Mouse (Mus musculus) E14TG2a.4 (cell line): ENCODE data around the gene Fntb.

Experiments used
- CTCF ChIP-seq: conservative IDR thresholded peaks from 2 replicates; pipeline ENCODE4 v1.5.1; 2014; ENCODE audit warnings: low read length
- POU5F1 ChIP-seq: IDR thresholded peaks from 2 replicates; pipeline ENCODE4 v1.6.1; 2014; ENCODE audit warnings: low read length, borderline replicate concordance

- TF ChIP-seq CTCF (no peak), POU5F1 (no peak)
Measured at GRCm38 (mm10) chr12:76771540-76771939, 6.2 kb downstream of the Fntb start.
